ENCODE assay signal across 8 mouse cellular contexts in genomic region chr1:55087932-55088610, GRCm38 (mm10). TPM values are rescaled to one million over a fixed set of nuclear protein-coding genes. Genes with fewer than 3 reads are reported as not detected.
DNase-seq lines count a peak whose midpoint lies in the region; ATAC-seq and TF ChIP-seq lines count a peak whose summit lies in the region.

Gene Hspe1, plus strand, starts transcription at chr1:55088132.
Gene Hspd1, minus strand, starts transcription at chr1:55088243.

- peak within 1 kb of the TSS; percentile 98 for H3K27ac ChIP-seq in cortical plate, adult 2 months (ENCODE audit: insufficient read depth, low read length)

- TF ChIP-seq CTCF in cortical plate, adult 2 months (IDR thresholded peaks at IDR 0.05; ENCODE audit: extremely low read depth, insufficient read depth, low read length) = no peak

- peak; percentile 80 for TF ChIP-seq POLR2A in cortical plate, adult 2 months (IDR thresholded peaks at IDR 0.05; ENCODE audit: extremely low read depth, insufficient read depth, low read length)

- H3K4me1 ChIP-seq in cortical plate, adult 2 months (ENCODE audit: control insufficient read depth, insufficient read depth, low read length) = peaks cover 2% of the 10 kb centered on the region; the same call in 1 of the 2 replicates

- peak; percentile 98 for DNase-seq in gastrocnemius, postnatal 10 days
- DNase-seq in induced T-regulatory cell, adult 2 months (ENCODE audit: low read depth) = peak; percentile 97
- peak; percentile 96 to 99 for DNase-seq in left cerebral cortex, adult 9 months (ENCODE audit: low spot score in 2 of 2)
- peak; percentile 98 for DNase-seq in right cerebral cortex, postnatal 14 days
- peak; percentile 99 for DNase-seq in urinary bladder, postnatal 36 days (ENCODE audit: low spot score in 2 of 2)

- peak; percentile 86 for ATAC-seq in activated CD4-positive, CD25-positive, alpha-beta regulatory T cell, adult 4 months
- ATAC-seq in megakaryocyte progenitor cell, adult 5-6 weeks (replicated peaks; ENCODE audit: poor library complexity) = peak; percentile 81

- peak within 1 kb of the TSS; percentile 96 for H3K4me3 ChIP-seq in cortical plate, adult 2 months (ENCODE audit: insufficient read depth, low read length)

RNA-seq across cellular contexts. Expression of gene Hspe1, which starts in this region (rescaled TPM):
- polyA plus RNA-seq in activated CD4-positive, CD25-positive, alpha-beta regulatory T cell, adult 4 months (2017; shearing (Covaris generic)) = 100 to 1,000 TPM; 161 to 194 TPM
- 141 and 142 TPM in 2 replicates for polyA plus RNA-seq in cortical plate, adult 2 months (2012; rRNA removed)
- total RNA-seq in gastrocnemius, postnatal 10 days (2021) = 100 to 1,000 TPM in 1 of 2 experiments, 10 to 100 TPM in 1; 83.6 to 101 TPM
- 379 and 404 TPM in 2 replicates for total RNA-seq in megakaryocyte progenitor cell, adult 5-6 weeks (2015)
- 524 and 562 TPM in 2 replicates for total RNA-seq in megakaryocyte progenitor cell, adult 5-6 weeks (2017)

RNA-seq across cellular contexts. Expression of gene Hspd1, which starts in this region (rescaled TPM):
- 100 to 1,000 TPM; 131 to 198 TPM for polyA plus RNA-seq in activated CD4-positive, CD25-positive, alpha-beta regulatory T cell, adult 4 months (2017; shearing (Covaris generic))
- 97.7 and 98.4 TPM in 2 replicates for polyA plus RNA-seq in cortical plate, adult 2 months (2012; rRNA removed)
- total RNA-seq in gastrocnemius, postnatal 10 days (2021) = 100 to 1,000 TPM; 176 to 188 TPM
- total RNA-seq in megakaryocyte progenitor cell, adult 5-6 weeks (2015) = 326 and 327 TPM in 2 replicates
- total RNA-seq in megakaryocyte progenitor cell, adult 5-6 weeks (2017) = 523 and 628 TPM in 2 replicates

Comparison
In these comparisons a context has a peak if more than half of its experiments do, and no peak if none do; other contexts are left out.
1. Peak in every context shown above with its lines: DNase-seq, ATAC-seq, H3K4me3 ChIP-seq and H3K27ac ChIP-seq.